Mouse (Mus musculus) ZHBTc4 (cell line): Measurements from ENCODE around the gene Apobec3.
A peak's percentile ranks its signal among the peaks of the same experiment; 100 is the strongest.
"Not testable (repeated sequence)": the region's sequence is repeated elsewhere in the genome, so short reads cannot be mapped to it uniquely, and the experiment has no call there.

Experiments
- DNase-seq: peaks from one replicate; pipeline ENCODE4 v3.0.0-alpha.2; 2011; ENCODE audit warnings: low read depth, low spot score

Gene Apobec3

DNA sequence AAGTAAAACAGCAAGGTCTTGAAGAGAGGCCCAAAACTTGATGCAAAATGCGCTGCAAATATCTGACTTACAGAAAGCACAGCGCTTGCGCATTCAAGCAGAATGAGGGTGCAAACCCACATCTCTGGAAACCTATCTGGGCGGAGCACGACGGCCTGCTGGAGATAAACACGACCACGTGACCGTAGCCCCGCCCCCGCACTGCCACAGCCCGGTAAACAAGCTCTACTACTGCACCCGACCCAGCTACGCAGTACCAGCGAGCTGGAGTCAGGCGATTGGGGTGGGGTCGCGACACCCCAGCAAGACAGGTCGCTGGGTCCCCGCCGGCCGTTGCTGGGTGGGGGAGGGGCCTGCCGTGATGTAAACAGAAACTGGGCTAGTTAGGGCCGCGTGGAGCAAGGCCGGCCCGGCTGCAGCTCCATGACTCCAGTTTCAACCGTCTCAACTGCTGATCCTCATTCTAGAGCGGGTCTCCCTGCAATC lies 36.2 kb downstream of the Apobec3 start:
- peak; percentile 96 for DNase-seq

DNA sequence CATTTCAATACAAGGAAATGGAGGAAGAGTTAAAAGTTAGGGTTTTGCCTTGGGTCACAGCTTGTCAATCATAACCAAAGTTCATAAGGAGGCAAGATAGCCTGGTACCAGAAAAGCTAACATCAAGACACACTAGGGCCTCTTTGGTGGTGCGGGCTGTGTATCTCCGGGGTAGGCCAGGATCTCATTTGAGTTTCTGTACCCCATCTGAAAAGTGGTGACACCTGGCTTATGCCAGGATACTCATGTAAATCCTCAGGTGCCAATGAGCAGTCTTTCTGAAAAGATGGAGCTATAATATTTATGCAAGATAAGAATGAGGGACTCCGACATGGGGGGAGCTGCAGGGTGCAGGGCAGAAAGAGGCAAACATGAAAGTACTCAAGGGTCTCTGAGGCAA lies 36.9 kb downstream of the Apobec3 start:
- DNase-seq = no peak

GRCm38 (mm10) chr15:79928736-79929135 lies 37.3 kb downstream of the Apobec3 start:
- no peak for DNase-seq

- no peak for DNase-seq
These were observed 38.3 kb downstream of the Apobec3 start for GRCm38 (mm10) chr15:79929734-79930133.

DNA sequence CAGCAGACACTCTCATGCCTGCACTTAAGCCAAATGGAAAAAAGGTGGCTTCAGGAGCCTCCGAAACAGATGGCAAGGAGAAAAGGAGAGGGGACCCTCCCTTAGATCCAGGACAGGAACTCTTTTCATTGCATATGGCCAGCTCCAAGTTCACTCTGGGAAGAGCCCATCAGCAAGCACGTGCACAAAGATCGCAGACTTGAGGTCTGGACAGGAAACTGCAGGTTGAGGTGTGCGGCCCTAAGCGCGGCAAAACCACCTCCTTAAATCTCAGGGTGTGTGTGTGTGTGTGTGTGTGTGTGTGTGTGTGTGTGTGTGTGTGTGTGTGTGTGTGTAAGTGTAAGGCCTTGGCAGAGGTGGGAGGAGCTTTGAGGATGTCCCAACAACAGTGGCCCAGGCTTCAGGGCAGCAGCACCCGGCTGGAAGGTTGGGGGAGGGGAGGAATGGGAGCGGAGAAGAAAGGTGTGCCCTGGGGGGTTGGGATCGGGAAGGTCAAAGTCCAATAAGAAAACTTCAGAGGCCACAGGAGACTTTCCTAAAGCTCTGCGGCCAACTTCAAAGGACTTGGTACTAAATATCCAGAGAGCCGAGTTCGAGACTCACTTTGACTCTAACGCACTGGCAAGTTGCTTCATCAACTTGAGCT lies 40.2 kb downstream of the Apobec3 start:
- peak; percentile 94 for DNase-seq

DNA sequence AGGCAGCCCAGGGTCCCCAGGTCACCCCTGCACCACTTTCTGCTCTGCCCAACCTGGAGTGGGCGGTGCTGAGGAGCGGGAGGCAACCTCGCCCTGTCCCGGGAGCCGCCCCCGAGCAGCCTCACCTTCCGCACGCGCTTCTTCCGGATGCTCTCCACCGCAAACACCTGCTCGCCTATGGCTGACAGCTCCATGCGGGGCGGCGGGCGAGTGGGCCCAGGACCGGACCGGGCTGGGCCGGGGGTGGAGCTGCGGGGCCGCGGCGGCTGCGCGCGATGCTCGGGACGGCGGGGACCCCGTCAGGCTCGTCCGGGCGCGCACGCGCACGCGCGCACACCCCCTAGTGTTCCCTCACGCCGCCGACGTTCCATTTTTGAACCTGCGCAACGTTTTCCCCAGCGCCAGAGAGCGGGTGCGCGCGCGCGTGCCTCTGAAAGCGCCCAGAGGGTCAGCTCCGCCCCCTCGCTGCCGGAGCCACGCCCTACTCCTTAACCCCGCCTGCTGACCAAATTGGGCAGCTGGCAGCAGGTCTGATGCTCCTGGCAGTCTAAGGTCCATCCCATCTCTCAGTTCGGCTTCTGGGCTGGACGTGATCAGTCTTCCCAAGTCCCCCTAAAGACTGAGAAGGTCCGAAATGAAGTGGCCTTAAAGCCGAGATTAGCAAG lies 41.0 kb downstream of the Apobec3 start:
- peak; percentile 95 for DNase-seq

DNA sequence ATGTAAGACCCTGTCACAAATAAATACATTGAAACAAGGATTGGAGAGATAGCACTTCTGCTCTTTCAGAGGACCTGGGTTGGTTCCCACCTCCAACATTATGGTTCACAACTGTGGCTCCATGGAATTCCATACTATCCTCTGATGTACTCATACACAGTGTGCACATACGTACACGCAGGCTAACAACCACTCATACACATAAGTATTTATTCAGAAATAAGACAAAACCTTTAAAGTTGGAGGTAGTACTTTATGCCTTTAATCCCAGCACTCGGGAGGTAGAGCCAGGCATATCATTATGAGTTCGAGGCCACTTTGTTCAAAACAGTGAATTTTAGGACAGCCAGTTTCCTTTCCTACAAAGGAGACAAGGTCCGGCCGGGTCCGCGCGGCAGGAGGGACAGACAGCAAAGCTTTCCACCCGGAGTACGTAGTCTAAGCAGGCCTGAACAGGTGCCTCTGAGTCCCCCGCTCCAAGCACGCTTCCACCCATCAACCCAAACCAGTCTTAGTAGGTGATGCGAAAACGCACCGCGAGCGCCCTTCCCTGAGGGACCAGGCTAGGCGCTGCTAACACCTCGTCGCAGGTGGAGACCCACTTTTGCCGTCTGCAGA lies 41.7 kb downstream of the Apobec3 start:
- no peak for DNase-seq

DNA sequence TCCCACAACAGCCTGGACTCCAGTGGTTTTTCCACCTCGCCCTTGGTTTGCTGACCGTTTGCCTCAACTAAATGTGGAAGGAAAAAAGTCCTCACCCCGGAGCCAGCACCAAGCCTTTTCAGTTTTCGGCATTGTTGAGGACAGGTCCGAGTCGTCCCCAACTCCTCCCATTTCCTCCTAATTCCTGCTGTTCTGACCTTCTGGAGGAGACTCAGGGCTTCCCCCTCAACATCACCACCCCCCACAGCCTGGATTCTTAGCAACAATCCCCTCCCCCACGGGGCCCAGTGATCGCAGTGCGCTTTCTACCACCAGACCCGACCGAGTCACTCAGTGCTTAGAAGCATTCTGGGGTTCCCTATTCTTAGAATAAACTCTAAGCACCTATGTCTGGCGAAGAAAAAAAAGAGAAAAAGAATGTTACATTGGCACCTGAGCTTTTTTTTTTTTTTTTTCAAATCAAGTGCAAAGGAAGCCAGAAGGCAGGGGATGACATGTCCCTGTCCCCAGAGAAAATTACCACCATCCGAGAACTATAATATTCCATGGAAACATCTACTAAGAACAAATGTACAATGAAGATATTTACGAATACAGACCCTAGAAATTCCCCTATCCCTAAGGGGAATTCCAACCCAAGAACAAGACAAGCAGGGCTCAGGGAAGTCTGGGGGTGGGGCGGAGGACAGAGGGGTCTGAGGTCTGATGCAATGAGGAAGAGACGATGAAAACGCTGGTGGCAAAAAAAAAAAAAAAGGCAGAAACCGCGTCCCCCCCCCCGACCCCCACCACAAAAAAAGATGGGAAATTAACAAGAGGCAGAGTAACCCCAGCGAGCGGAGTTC lies 42.4 kb downstream of the Apobec3 start:
- DNase-seq = peak; percentile 87

- peak; percentile 73 for DNase-seq
These were observed 43.3 kb downstream of the Apobec3 start for GRCm38 (mm10) chr15:79934776-79935175.

GRCm38 (mm10) chr15:79935654-79936373 lies 44.4 kb downstream of the Apobec3 start:
- peak; percentile 51 for DNase-seq

- no peak for DNase-seq
These were observed 44.9 kb downstream of the Apobec3 start for GRCm38 (mm10) chr15:79936374-79936751.

DNA sequence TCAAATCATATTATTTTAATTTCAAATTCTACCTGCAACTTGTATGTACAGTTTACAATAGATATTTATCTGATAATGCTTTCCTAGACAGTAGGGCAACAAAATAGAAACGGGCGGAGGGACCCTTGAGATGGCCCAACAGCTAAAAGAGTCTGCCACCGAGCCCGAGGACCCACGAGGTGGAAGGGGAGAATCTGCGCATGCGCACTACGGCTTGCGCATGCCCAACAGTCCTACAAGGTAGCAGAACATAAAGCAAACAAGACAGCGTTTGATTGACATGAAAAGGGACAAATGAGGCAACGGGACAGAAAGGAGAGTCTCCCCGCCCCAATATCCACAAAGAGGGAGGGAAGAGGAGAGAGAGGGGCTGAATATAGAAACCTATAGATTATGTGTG lies 47.6 kb downstream of the Apobec3 start:
- DNase-seq = peak; percentile 94

- DNase-seq = not testable (repeated sequence)
These were observed 48.0 kb downstream of the Apobec3 start for GRCm38 (mm10) chr15:79939501-79939900.

- DNase-seq = no peak
These were observed 48.5 kb downstream of the Apobec3 start for GRCm38 (mm10) chr15:79939913-79940312.

DNA sequence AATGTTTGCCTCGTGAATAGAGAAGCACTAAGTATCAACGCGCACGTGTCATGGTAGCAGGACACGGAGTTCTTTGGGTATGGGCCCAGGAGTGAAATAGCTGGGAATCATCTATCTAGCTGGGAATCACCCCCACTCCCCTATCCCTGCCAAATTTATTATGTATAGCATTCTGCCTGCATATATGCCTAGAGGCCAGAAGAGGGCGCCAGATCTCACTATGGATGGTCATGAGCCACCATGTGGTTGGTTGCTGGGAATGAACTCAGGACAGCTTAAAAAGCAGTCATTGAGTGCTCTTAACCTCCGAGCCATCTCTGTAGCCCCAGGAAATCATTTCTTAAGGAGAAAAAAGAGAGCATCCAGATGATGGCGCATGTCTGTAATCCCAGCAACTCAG lies 49.5 kb downstream of the Apobec3 start:
- peak; percentile 91 for DNase-seq

DNA sequence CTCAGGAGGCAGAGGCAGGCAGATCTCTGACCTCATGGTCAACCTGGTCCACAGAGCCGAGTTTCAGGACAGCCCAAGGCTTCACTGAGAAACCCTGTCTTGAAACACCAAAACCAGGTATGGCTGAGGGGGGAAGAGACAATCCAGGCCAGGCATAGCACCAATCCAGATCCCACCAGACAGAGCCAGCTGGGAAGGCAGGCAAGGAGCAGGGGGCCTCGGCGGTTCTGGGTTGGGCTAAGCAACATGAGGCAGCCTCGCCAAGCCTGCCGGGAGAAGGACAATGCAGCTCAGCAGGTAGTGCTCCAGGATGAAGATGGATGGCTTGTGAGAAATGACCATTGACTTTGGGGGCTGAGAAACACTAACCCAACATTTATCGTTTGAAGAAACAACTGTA lies 51.1 kb downstream of the Apobec3 start:
- peak; percentile 81 for DNase-seq

DNA sequence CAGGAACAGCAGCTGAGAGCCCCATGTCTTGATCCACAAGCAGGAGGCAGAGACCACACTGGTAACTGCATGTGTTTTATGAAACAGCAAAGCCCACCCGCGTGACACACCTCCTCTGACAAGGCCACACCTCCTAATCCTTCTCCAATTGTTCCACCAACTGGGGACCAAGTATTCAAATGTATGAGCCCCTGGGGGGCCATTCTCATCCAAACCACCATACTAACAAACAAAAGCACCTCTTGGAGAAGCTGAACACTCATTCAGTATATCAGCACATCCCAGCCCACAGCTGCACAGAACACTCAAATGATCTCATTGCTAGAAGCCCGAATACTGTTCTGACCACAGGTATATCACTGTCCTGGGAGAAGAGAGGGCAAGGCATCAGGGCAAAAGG lies 52.1 kb downstream of the Apobec3 start:
- DNase-seq = peak; percentile 85

DNA sequence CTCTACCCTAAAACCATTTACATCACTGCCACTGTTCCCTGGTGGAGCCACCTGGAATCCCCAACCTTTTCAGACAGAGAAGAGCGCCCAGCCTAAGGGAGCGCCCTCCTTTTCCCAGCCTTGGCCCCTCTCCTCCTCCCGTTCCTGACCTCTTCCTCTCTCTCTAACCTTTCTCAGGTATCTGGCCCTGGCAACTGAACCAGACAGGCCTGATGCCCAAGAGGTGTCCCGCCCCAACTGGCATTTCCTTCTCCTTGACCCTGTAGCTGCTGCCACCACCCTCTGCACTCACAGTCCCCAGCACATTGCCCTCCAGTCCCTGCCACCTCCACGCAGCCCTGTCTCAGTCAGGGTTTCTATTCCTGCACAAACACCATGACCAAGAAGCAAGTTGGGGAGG lies 53.5 kb downstream of the Apobec3 start:
- no peak for DNase-seq

- peak; percentile 96 for DNase-seq
These were observed 54.6 kb downstream of the Apobec3 start for GRCm38 (mm10) chr15:79946022-79946421.

DNA sequence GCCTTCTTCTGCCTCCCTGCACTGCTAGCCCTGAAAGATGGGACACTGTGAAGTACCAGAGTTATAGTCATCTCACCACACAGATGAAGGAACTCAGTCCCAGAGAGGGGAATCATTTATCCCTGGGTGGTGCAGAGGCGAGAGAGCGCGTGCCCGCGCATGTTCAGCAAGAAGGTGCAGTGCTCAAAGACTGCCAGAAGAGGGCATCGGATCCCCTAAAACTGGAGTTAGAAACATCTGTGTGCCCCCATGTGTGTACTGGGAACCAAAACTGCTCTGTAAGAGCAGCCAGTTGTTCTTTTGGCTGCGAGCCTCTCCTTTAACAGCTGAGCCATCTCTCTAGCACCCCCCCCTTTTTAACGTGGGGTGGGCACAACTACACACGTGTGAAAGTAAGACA lies 55.3 kb downstream of the Apobec3 start:
- peak; percentile 89 for DNase-seq

GRCm38 (mm10) chr15:79947681-79948080 lies 56.2 kb downstream of the Apobec3 start:
- no peak for DNase-seq
